Mouse (Mus musculus) limb, embryonic 13.5 days (tissue): ENCODE results near the gene Traf4. TPM values are rescaled to one million over a fixed set of nuclear protein-coding genes. Genes with fewer than 3 reads are reported as not detected.

ENCODE experiments used
- microRNA-seq: library from miRNA; unstranded; fragments of <30 nt; microRNA quantifications from one replicate; pipeline ENCODE4, GENCODE M21; 2016
- polyA plus RNA-seq: library from polyadenylated mRNA; unstranded; fragments of >200 nt; fragmentation: Nextera tagmentation; extraction: Ambion mirVana; gene quantifications from 2 replicates; pipeline ENCODE4 v1.2.1, GENCODE M21; 2015

Gene Traf4
- polyA plus RNA-seq, 1 experiment from 2014 or later = 108 TPM

Small RNAs within 50 kb of the gene (microRNA-seq; reads per million reads assigned to microRNA genes)
- gene Mir7653 = not detected

Other genes with a start within 250 kb of the Traf4 start
- gene Sez6, start 234.8 kb downstream of the Traf4 start, polyA plus RNA-seq = 0.18 and 0.60 TPM in 2 replicates
- 21.5 and 22.0 TPM in 2 replicates for gene Phf12, start 182.8 kb downstream of the Traf4 start, polyA plus RNA-seq
- 20.1 and 21.1 TPM in 2 replicates for gene Dhrs13, start 133.3 kb downstream of the Traf4 start, polyA plus RNA-seq
- 52.0 and 52.9 TPM in 2 replicates for gene Flot2, start 127.7 kb downstream of the Traf4 start, polyA plus RNA-seq
- 37.8 and 38.7 TPM in 2 replicates for gene Eral1, start 85.2 kb downstream of the Traf4 start, polyA plus RNA-seq
- gene Fam222b, start 70.9 kb downstream of the Traf4 start, polyA plus RNA-seq = 13.7 and 16.1 TPM in 2 replicates
- gene Nek8, start 11.1 kb upstream of the Traf4 start, polyA plus RNA-seq = 20.1 and 20.7 TPM in 2 replicates
- 13.5 and 14.1 TPM in 2 replicates for gene Tlcd1, start 11.1 kb upstream of the Traf4 start, polyA plus RNA-seq
- gene Rpl23a, start 18.0 kb upstream of the Traf4 start, polyA plus RNA-seq = 1,373 and 1,384 TPM in 2 replicates
- gene Rab34, start 22.8 kb upstream of the Traf4 start, polyA plus RNA-seq = 171 and 185 TPM in 2 replicates
- gene Proca1, start 27.8 kb upstream of the Traf4 start, polyA plus RNA-seq = 2.7 and 3.0 TPM in 2 replicates
- gene Sdf2, start 80.2 kb upstream of the Traf4 start, polyA plus RNA-seq = 78.9 and 81.2 TPM in 2 replicates
- 29.4 and 33.2 TPM in 2 replicates for gene Supt6, start 80.4 kb upstream of the Traf4 start, polyA plus RNA-seq
- 74.7 and 76.1 TPM in 2 replicates for gene 2610507B11Rik, start 96.2 kb upstream of the Traf4 start, polyA plus RNA-seq
- 0.11 and 0.56 TPM in 2 replicates for gene BC030499, start 125.3 kb upstream of the Traf4 start, polyA plus RNA-seq
- 39.6 and 45.8 TPM in 2 replicates for gene Spag5, start 135.9 kb upstream of the Traf4 start, polyA plus RNA-seq
- 6.5 and 6.6 TPM in 2 replicates for gene Aldoc, start 157.4 kb upstream of the Traf4 start, polyA plus RNA-seq
- gene Pigs, start 162.8 kb upstream of the Traf4 start, polyA plus RNA-seq = 88.5 and 88.9 TPM in 2 replicates
- 70.1 and 74.7 TPM in 2 replicates for gene Unc119, start 177.9 kb upstream of the Traf4 start, polyA plus RNA-seq
- 0.24 and 0.48 TPM in 2 replicates for gene Foxn1, start 221.0 kb upstream of the Traf4 start, polyA plus RNA-seq